Mouse (Mus musculus) left cerebral cortex, postnatal 14 days (tissue): ENCODE data around the gene Itpripl1. TPM values are rescaled to one million over a fixed set of nuclear protein-coding genes. Genes with fewer than 3 reads are reported as not detected.
"Not testable (repeated sequence)": the region's sequence is repeated elsewhere in the genome, so short reads cannot be mapped to it uniquely, and the experiment has no call there.

Source experiments
- DNase-seq, 2 experiments: peaks; one replicate each; pipeline ENCODE4 v3.0.0; 2021 to 2022; ENCODE audit warnings: low spot score in 2 of 2, mixed read lengths in 1 of 2
- intact Hi-C: fragments of 180-260 bp; cut with DNase I; formaldehyde crosslinking; loops from one replicate; pipeline ENCODE4 v1.15.1; 2025
- total RNA-seq, 2 experiments: library from RNA; stranded (reverse); gene quantifications; 2 replicates each; pipeline ENCODE4 v1.2.3; 2021

Itpripl1 gene
- total RNA-seq, 2 experiments from 2014 or later: 3.3 to 4.4 TPM

GRCm38 (mm10) chr2:127121591-127122235 is 21.5 kb downstream of the Itpripl1 start:
- peak; percentile 5 to 32 for DNase-seq
- intact Hi-C loops: no loop called here

DNA sequence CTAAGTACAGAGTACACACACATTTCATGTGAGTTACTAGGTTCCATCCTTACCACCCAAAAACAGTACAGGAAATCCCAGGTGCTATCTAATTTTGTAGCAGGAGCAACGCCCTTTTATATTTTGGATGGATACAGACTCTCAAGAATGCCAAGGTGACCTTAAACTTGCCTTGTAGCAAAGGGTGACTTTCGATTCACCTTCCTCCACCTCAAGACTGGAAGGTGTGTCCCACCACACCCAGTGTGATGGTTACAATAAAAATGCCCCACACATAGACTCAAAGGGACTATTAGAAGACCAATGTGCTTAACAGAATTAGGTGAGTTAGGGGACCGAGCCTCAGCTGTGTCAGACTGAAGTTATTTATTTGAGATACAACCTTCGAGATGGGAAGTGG is 34.3 kb downstream of the Itpripl1 start:
- intact Hi-C loops: no loop called here
- DNase-seq: no peak

DNA sequence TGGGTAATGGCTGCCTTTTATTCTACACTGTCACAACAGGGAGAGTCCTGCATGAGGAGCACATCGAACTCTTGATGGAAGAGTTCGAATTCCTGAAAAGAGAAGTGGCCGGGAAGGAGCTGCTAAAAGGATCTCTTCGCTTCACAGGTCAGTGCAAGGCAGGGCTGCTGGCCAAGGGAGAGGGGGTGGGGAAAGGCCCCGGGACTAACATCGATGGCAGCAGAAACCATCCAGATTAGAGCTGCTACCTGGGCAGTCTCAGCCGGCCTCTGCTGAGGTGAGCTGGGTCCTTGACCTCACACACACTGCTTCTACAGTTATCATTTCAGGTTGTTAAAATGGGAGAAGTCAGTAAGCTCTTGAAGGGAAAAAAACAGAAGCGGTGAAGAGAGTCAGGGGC is 51.2 kb downstream of the Itpripl1 start:
- no peak for DNase-seq
- intact Hi-C loops: no loop called here

- intact Hi-C loops, DNase-seq: not testable (repeated sequence)
Observed at GRCm38 (mm10) chr2:127090151-127090550, 53.1 kb downstream of the Itpripl1 start.

Other genes starting within 250 kb of the Itpripl1 start
- gene Sppl2a, start 210.2 kb downstream of the Itpripl1 start, total RNA-seq: 10 to 100 TPM; 28.8 to 29.9 TPM
- 10 to 100 TPM; 11.9 to 12.4 TPM for gene Ap4e1, start 134.7 kb downstream of the Itpripl1 start, total RNA-seq
- 10 to 100 TPM; 21.5 to 21.9 TPM for gene Blvra, start 72.8 kb downstream of the Itpripl1 start, total RNA-seq
- 1 to 10 TPM; 3.7 to 4.2 TPM for gene Ncaph, start 9.5 kb downstream of the Itpripl1 start, total RNA-seq
- under 1 TPM; 0.33 to 0.36 TPM for gene 1810024B03Rik, start 64.8 kb upstream of the Itpripl1 start, total RNA-seq
- gene Snrnp200, start 64.9 kb upstream of the Itpripl1 start, total RNA-seq: 10 to 100 TPM; 73.1 to 81.4 TPM
- 10 to 100 TPM; 74.7 to 75.6 TPM for gene Ciao1, start 104.4 kb upstream of the Itpripl1 start, total RNA-seq
- gene Tmem127, start 104.5 kb upstream of the Itpripl1 start, total RNA-seq: 100 to 1,000 TPM in 1 of 2 experiments, 10 to 100 TPM in 1; 99.7 to 105 TPM
- 100 to 1,000 TPM; 156 to 174 TPM for gene Stard7, start 126.8 kb upstream of the Itpripl1 start, total RNA-seq
- gene Dusp2, start 192.7 kb upstream of the Itpripl1 start, total RNA-seq: 1 to 10 TPM; 2.8 to 4.1 TPM
- not detected for gene Astl, start 195.2 kb upstream of the Itpripl1 start, total RNA-seq
- gene Adra2b, start 219.8 kb upstream of the Itpripl1 start, total RNA-seq: under 1 TPM; 0.42 to 0.46 TPM